Mouse (Mus musculus) forebrain, embryonic 14.5 days (tissue): ENCODE data around the gene 1300017J02Rik. TPM values are rescaled to one million over a fixed set of nuclear protein-coding genes. Genes with fewer than 3 reads are reported as not detected.

ENCODE experiments used
- ATAC-seq: fragments of 200-750 bp; cut with Nextera tagmentation; 2 replicates; pipeline ENCODE4 v1.8.0; 2017; ENCODE audit warnings: mild to moderate bottlenecking, moderate library complexity
- DNase-seq: peaks from one replicate; pipeline ENCODE4 v3.0.0-alpha.2; 2015; ENCODE audit warnings: low spot score
- H3K27ac ChIP-seq: fragments of 300-500 bp; sonication (generic); 2 replicates; pipeline ENCODE4 v1.5.1; 2014; ENCODE audit warnings: low read depth, mild to moderate bottlenecking, control low read depth, low read length, moderate library complexity
- H3K27me3 ChIP-seq: fragments of 300-500 bp; sonication (generic); replicated peaks from 2 replicates; pipeline ENCODE4 v1.6.1; 2014; ENCODE audit warnings: low read length, control low read depth, mixed read lengths; ENCODE audit not compliant: control insufficient read depth, insufficient read depth
- H3K36me3 ChIP-seq: fragments of 300-500 bp; sonication (generic); 2 replicates; pipeline ENCODE4 v1.6.1; 2014; ENCODE audit warnings: low read length, control low read depth; ENCODE audit not compliant: control insufficient read depth, insufficient read depth
- H3K4me1 ChIP-seq: fragments of 300-500 bp; sonication (generic); 2 replicates; pipeline ENCODE4 v1.6.1; 2014; ENCODE audit warnings: antibody characterized with exemption, low read length, control low read depth; ENCODE audit not compliant: control insufficient read depth, insufficient read depth
- H3K4me2 ChIP-seq: fragments of 300-500 bp; sonication (generic); 2 replicates; pipeline ENCODE4 v1.6.1; 2014; ENCODE audit warnings: mild to moderate bottlenecking, control low read depth, low read length
- H3K4me3 ChIP-seq: fragments of 300-500 bp; sonication (generic); 2 replicates; pipeline ENCODE4 v1.5.1; 2014; ENCODE audit warnings: low read depth, low read length, control low read depth
- H3K9ac ChIP-seq: fragments of 300-500 bp; sonication (generic); 2 replicates; pipeline ENCODE4 v1.6.1; 2014; ENCODE audit warnings: mild to moderate bottlenecking, low read length, control low read depth, moderate library complexity
- H3K9me3 ChIP-seq: fragments of 300-500 bp; sonication (generic); replicated peaks from 2 replicates; pipeline ENCODE4 v1.6.1; 2016; ENCODE audit warnings: low read length, control low read depth, mixed read lengths; ENCODE audit not compliant: control insufficient read depth
- WGBS: fragments of 180-500 bp; shearing (Covaris S2); extraction: QIAGEN DNeasy Blood & Tissue Kit; methylation state at CpG from one replicate; pipeline ENCODE4 v1.1.7; 2014; 5-methylcytosine and 5-hydroxymethylcytosine counted together
- polyA plus RNA-seq: library from polyadenylated mRNA; unstranded; fragments of >200 nt; fragmentation: Nextera tagmentation; extraction: Ambion mirVana; gene quantifications from 2 replicates; pipeline ENCODE4 v1.2.1, GENCODE M21; 2014

The 1300017J02Rik gene
- polyA plus RNA-seq, 1 experiment from 2014 or later: 0.29 TPM

GRCm38 (mm10) chr9:103230151-103230951 lies 74.5 kb downstream of the 1300017J02Rik start, which contains the start of the genes Gm20425 and Trf:
Gene Gm20425, minus strand, starts transcription at chr9:103230307.
Gene Trf, minus strand, starts transcription at chr9:103230444.
- DNase-seq: peak; percentile 44
- peaks cover 6% of the 10 kb centered on the region; the same call in 1 of the 2 replicates for H3K4me1 ChIP-seq
- H3K4me2 ChIP-seq: peak within 1 kb of the TSS; percentile 34
- ATAC-seq: peak; percentile 58
- no peaks in the 10 kb centered on the region for H3K36me3 ChIP-seq
- H3K9ac ChIP-seq: peak within 1 kb of the TSS; percentile 29; the same call in 1 of the 2 replicates
- no peak within 1 kb of the TSS for H3K4me3 ChIP-seq
- peak within 1 kb of the TSS; percentile 30; the same call in 1 of the 2 replicates for H3K27ac ChIP-seq
- no peaks in the 10 kb centered on the region for H3K27me3 ChIP-seq
- no peaks in the 10 kb centered on the region for H3K9me3 ChIP-seq
- 64% methylated on average over 29 of the region's 29 CpGs for WGBS

GRCm38 (mm10) chr9:103229037-103229867 lies 75.6 kb downstream of the 1300017J02Rik start:
- no peak overlapping the region for H3K4me3 ChIP-seq
- ATAC-seq (no peak), DNase-seq (no peak)
- no peak overlapping the region for H3K4me2 ChIP-seq
- WGBS: 87% methylated on average over 15 of the region's 15 CpGs
- H3K27me3 ChIP-seq: no peaks in the 10 kb centered on the region
- no peak overlapping the region for H3K9ac ChIP-seq
- no peaks in the 10 kb centered on the region for H3K36me3 ChIP-seq
- no peaks in the 10 kb centered on the region for H3K9me3 ChIP-seq
- H3K27ac ChIP-seq: no peak overlapping the region
- peaks cover 6% of the 10 kb centered on the region; the same call in 1 of the 2 replicates for H3K4me1 ChIP-seq

- DNase-seq: no peak
- H3K27me3 ChIP-seq: no peaks in the 10 kb centered on the region
- no peak overlapping the region for H3K4me2 ChIP-seq
- no peaks in the 10 kb centered on the region for H3K36me3 ChIP-seq
- WGBS: 87% methylated on average over 13 of the region's 13 CpGs
- no peak overlapping the region for H3K4me3 ChIP-seq
- H3K9me3 ChIP-seq: no peaks in the 10 kb centered on the region
- no peak overlapping the region for H3K27ac ChIP-seq
- no peak overlapping the region for H3K9ac ChIP-seq
- no peak for ATAC-seq
- H3K4me1 ChIP-seq: peaks cover 6% of the 10 kb centered on the region; the same call in 1 of the 2 replicates
Measured at GRCm38 (mm10) chr9:103228370-103229003, 76.4 kb downstream of the 1300017J02Rik start.

DNA sequence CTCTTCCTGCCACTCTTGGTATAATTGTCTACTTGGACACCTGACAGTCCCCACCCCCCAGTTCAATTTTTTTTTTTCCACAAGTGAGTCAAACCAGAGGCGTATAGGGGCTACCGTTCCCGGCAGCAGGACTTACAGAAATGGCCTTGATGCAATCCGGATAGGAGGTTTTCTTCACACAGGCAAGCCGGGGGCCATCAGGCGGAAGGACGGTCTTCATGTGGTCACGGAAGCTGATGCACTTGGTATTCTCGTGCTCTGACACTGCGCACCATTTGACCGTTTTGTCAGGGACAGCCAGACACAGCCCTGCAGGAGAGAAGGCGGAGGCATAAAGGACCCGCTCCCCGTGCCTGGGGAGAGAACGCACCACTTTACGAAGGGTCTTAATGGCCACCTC lies 77.1 kb downstream of the 1300017J02Rik start:
- Histone ChIP-seq H3K4me1 (peaks cover 6% of the 10 kb centered on the region; the same call in 1 of the 2 replicates), H3K36me3 (no peaks in the 10 kb centered on the region), H3K4me3 (no peak overlapping the region), H3K4me2 (no peak overlapping the region), H3K27ac (no peak overlapping the region), H3K27me3 (no peaks in the 10 kb centered on the region), H3K9ac (no peak overlapping the region), H3K9me3 (no peaks in the 10 kb centered on the region)
- DNase-seq (no peak), ATAC-seq (no peak)
- 89% methylated on average over 16 of the region's 16 CpGs for WGBS

- H3K4me2 ChIP-seq: no peak overlapping the region
- H3K27ac ChIP-seq: no peak overlapping the region
- DNase-seq (no peak), ATAC-seq (no peak)
- no peaks in the 10 kb centered on the region for H3K36me3 ChIP-seq
- no peaks in the 10 kb centered on the region for H3K27me3 ChIP-seq
- no peak overlapping the region for H3K4me3 ChIP-seq
- H3K4me1 ChIP-seq: peaks cover 6% of the 10 kb centered on the region; the same call in 1 of the 2 replicates
- WGBS: 94% methylated on average over 15 of the region's 15 CpGs
- H3K9me3 ChIP-seq: no peaks in the 10 kb centered on the region
- H3K9ac ChIP-seq: no peak overlapping the region
Measured at GRCm38 (mm10) chr9:103226806-103227205, 78.1 kb downstream of the 1300017J02Rik start.

- H3K27ac ChIP-seq: no peak overlapping the region
- H3K4me2 ChIP-seq: no peak overlapping the region
- peaks cover 4% of the 10 kb centered on the region; the same call in 1 of the 2 replicates for H3K4me1 ChIP-seq
- no peak overlapping the region for H3K9ac ChIP-seq
- H3K27me3 ChIP-seq: no peaks in the 10 kb centered on the region
- 70% methylated on average over 3 of the region's 3 CpGs for WGBS
- no peak overlapping the region for H3K4me3 ChIP-seq
- DNase-seq (peak; percentile 8), ATAC-seq (no peak)
- H3K9me3 ChIP-seq: no peaks in the 10 kb centered on the region
- H3K36me3 ChIP-seq: no peaks in the 10 kb centered on the region
Measured at GRCm38 (mm10) chr9:103225464-103225863, 79.4 kb downstream of the 1300017J02Rik start.

GRCm38 (mm10) chr9:103224721-103225120 lies 80.2 kb downstream of the 1300017J02Rik start:
- no peak overlapping the region for H3K27ac ChIP-seq
- DNase-seq (no peak), ATAC-seq (no peak)
- no peaks in the 10 kb centered on the region for H3K4me1 ChIP-seq
- no peaks in the 10 kb centered on the region for H3K27me3 ChIP-seq
- no peaks in the 10 kb centered on the region for H3K9me3 ChIP-seq
- no peak overlapping the region for H3K4me3 ChIP-seq
- no peak overlapping the region for H3K4me2 ChIP-seq
- 97% methylated on average over 7 of the region's 7 CpGs for WGBS
- H3K36me3 ChIP-seq: no peaks in the 10 kb centered on the region
- H3K9ac ChIP-seq: no peak overlapping the region

- DNase-seq: no peak
Measured at GRCm38 (mm10) chr9:103214281-103214680, 90.6 kb downstream of the 1300017J02Rik start.

More at GRCm38 (mm10) chr9:103214281-103214680, 90.6 kb downstream of the 1300017J02Rik start:
- Histone ChIP-seq H3K4me1 (no peaks in the 10 kb centered on the region), H3K27ac (no peak overlapping the region), H3K4me2 (no peak overlapping the region), H3K36me3 (no peaks in the 10 kb centered on the region), H3K4me3 (no peak overlapping the region), H3K9ac (no peak overlapping the region), H3K27me3 (no peaks in the 10 kb centered on the region), H3K9me3 (no peaks in the 10 kb centered on the region)
- 91% methylated on average over 6 of the region's 6 CpGs for WGBS
- ATAC-seq: no peak
